Mouse (Mus musculus) kidney, postnatal 0 days (tissue): ENCODE measurements around the gene Tpst1. TPM values are rescaled to one million over a fixed set of nuclear protein-coding genes. Genes with fewer than 3 reads are reported as not detected.

Source experiments
- ATAC-seq: fragments of 200-750 bp; cut with Nextera tagmentation; replicated peaks from 2 replicates; pipeline ENCODE4 v1.8.0; 2017; ENCODE audit warnings: low read depth, moderate number of reproducible peaks, moderate TSS enrichment, moderate library complexity; ENCODE audit not compliant: low FRiP score
- DNase-seq: peaks from one replicate; pipeline ENCODE4 v3.0.0-alpha.2; 2016; ENCODE audit warnings: low spot score
- H3K27ac ChIP-seq: fragments of 300-500 bp; sonication (generic); 2 replicates; pipeline ENCODE4 v1.5.1; 2014; ENCODE audit warnings: mild to moderate bottlenecking
- H3K27me3 ChIP-seq: fragments of 300-500 bp; sonication (generic); 2 replicates; pipeline ENCODE4 v1.6.1; 2014; ENCODE audit warnings: low read length, mixed read lengths; ENCODE audit not compliant: insufficient read depth
- H3K36me3 ChIP-seq: fragments of 300-500 bp; sonication (generic); 2 replicates; pipeline ENCODE4 v1.6.1; 2014; ENCODE audit warnings: low read length, mixed read lengths; ENCODE audit not compliant: insufficient read depth
- H3K4me1 ChIP-seq: fragments of 300-500 bp; sonication (generic); replicated peaks from 2 replicates; pipeline ENCODE4 v1.6.1; 2014; ENCODE audit warnings: antibody characterized with exemption, low read length, mixed read lengths; ENCODE audit not compliant: insufficient read depth
- H3K4me2 ChIP-seq: fragments of 300-500 bp; sonication (generic); 2 replicates; pipeline ENCODE4 v1.6.1; 2014; ENCODE audit warnings: mild to moderate bottlenecking, low read length, moderate library complexity, mixed read lengths
- H3K4me3 ChIP-seq: fragments of 300-500 bp; sonication (generic); replicated peaks from 2 replicates; pipeline ENCODE4 v1.5.1; 2014; ENCODE audit warnings: low read depth, low read length
- H3K9ac ChIP-seq: fragments of 300-500 bp; sonication (generic); 2 replicates; pipeline ENCODE4 v1.6.1; 2014; ENCODE audit warnings: low read depth, low read length
- H3K9me3 ChIP-seq: fragments of 300-500 bp; sonication (generic); replicated peaks from 2 replicates; pipeline ENCODE4 v1.6.1; 2016; ENCODE audit warnings: low read length, inconsistent platforms, mixed read lengths
- CTCF ChIP-seq: IDR thresholded peaks from 2 replicates; pipeline ENCODE4 v1.5.1; 2016; ENCODE audit warnings: antibody characterized with exemption, low read depth, mild to moderate bottlenecking, moderate library complexity
- WGBS: fragments of 180-500 bp; shearing (Covaris S2); extraction: QIAGEN DNeasy Blood & Tissue Kit; methylation state at CpG from one replicate; pipeline ENCODE4 v1.1.7; 2014; 5-methylcytosine and 5-hydroxymethylcytosine counted together
- polyA plus RNA-seq: library from polyadenylated mRNA; unstranded; fragments of >200 nt; fragmentation: Nextera tagmentation; extraction: Ambion mirVana; gene quantifications from 2 replicates; pipeline ENCODE4 v1.2.1, GENCODE M21; 2015

Tpst1 gene
- polyA plus RNA-seq, 1 experiment from 2014 or later, result 66.5 TPM

DNA sequence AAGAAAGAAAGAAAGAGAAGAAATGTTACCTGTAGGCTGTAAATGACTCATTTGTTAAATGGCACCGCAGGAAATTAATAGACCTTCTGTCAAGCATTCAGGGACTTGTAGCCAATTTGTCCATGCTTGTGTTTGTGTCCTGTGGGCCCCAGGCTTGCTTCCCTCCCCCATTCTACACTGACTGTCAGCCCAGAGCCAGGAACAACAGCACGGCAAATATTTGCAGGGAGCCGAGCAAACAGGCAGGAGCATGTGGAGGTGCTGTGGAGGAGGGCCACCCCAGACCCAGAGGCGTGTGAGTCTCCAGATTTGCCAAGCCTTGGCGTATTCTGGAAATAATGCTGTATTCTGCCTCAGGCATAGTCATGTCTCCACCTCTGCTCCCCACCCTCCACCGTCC, 1.4 kb downstream of the Tpst1 start:
- ATAC-seq (no peak), DNase-seq (no peak)
- no peaks in the 10 kb centered on the region for H3K36me3 ChIP-seq
- 69% methylated on average over 6 of the region's 6 CpGs for WGBS
- no peak overlapping the region for H3K27ac ChIP-seq
- TF ChIP-seq CTCF, result no peak
- no peak overlapping the region for H3K9ac ChIP-seq
- no peaks in the 10 kb centered on the region for H3K27me3 ChIP-seq
- H3K4me3 ChIP-seq, result no peak overlapping the region
- no peak overlapping the region for H3K4me2 ChIP-seq
- H3K4me1 ChIP-seq, result no peaks in the 10 kb centered on the region
- no peaks in the 10 kb centered on the region for H3K9me3 ChIP-seq

GRCm38 (mm10) chr5:130076396-130076795, 3.3 kb downstream of the Tpst1 start:
- Histone ChIP-seq H3K9ac (no peak overlapping the region), H3K4me3 (no peak overlapping the region), H3K27ac (no peak overlapping the region), H3K27me3 (no peaks in the 10 kb centered on the region), H3K4me2 (no peak overlapping the region), H3K9me3 (0 out of 2 replicates have a peak, but pooled peaks cover under 1% of the 10 kb centered on the region), H3K36me3 (no peaks in the 10 kb centered on the region), H3K4me1 (no peaks in the 10 kb centered on the region)
- DNase-seq (no peak), ATAC-seq (no peak)
- WGBS, result 58% methylated on average over 6 of the region's 6 CpGs
- TF ChIP-seq CTCF, result no peak

DNA sequence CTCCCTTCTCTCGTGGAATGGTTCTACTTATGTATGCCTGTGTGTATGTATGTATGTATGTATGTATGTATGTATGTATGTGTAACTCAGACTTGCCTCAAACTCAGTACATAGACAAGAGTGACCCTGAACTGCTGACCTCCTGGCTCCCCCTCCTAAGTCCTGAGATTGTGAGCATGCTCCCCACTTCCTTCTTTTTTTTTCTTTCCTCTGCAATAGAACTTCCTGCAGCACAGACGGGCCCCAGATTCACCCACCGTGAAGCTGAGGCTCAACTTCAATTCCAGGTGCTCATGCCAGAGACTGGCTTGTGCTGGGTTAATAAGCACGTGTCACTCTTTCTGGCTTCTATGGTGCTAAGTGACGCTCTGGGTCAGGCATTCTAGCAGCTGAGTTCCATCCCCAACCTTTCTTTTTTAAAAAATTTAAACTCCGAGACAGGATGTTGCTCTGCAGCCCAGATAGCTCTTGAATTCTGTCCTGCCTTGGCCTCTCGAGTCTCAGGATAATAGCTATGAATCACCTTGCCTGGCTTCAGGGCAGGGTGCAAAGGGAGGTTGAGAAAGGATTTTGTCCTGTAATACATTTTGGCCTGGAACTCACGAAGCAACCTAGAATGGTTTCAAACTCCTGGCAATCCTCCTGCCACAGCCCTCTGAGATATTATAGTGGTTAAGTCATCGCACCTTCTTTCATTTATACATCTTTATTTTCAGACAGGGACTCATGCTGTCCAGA, 5.1 kb downstream of the Tpst1 start:
- no peak for ATAC-seq
- Histone ChIP-seq H3K36me3 (no peaks in the 10 kb centered on the region), H3K4me2 (no peak overlapping the region), H3K9me3 (0 out of 2 replicates have a peak, but pooled peaks cover 4% of the 10 kb centered on the region), H3K9ac (no peak overlapping the region), H3K27me3 (no peaks in the 10 kb centered on the region), H3K27ac (no peak overlapping the region), H3K4me1 (no peaks in the 10 kb centered on the region), H3K4me3 (no peak overlapping the region)
- TF ChIP-seq CTCF, result no peak
- DNase-seq, result no peak
- 52% methylated on average over 9 of the region's 9 CpGs for WGBS

GRCm38 (mm10) chr5:130078834-130079156, 5.7 kb downstream of the Tpst1 start:
- Histone ChIP-seq H3K36me3 (no peaks in the 10 kb centered on the region), H3K4me2 (peak overlapping the region; percentile 90), H3K9ac (peak overlapping the region; percentile 81; the same call in 1 of the 2 replicates), H3K4me1 (no peaks in the 10 kb centered on the region), H3K9me3 (0 out of 2 replicates have a peak, but pooled peaks cover 4% of the 10 kb centered on the region), H3K27me3 (no peaks in the 10 kb centered on the region), H3K4me3 (peak overlapping the region; percentile 64), H3K27ac (peak overlapping the region; percentile 21; the same call in 1 of the 2 replicates)
- TF ChIP-seq CTCF, result no peak
- ATAC-seq (0 out of 2 replicates have a peak, but pooled peaks have one; percentile 1), DNase-seq (no peak)
- 38% methylated on average over 6 of the region's 6 CpGs for WGBS

- DNase-seq, result peak; percentile 93
- no peak for TF ChIP-seq CTCF
- ATAC-seq, result peak; percentile 94
- H3K36me3 ChIP-seq, result no peaks in the 10 kb centered on the region
- H3K9me3 ChIP-seq, result 0 out of 2 replicates have a peak, but pooled peaks cover 4% of the 10 kb centered on the region
- no peaks in the 10 kb centered on the region for H3K4me1 ChIP-seq
- H3K4me3 ChIP-seq, result peak overlapping the region; percentile 64
- peak overlapping the region; percentile 81 for H3K9ac ChIP-seq
- no peaks in the 10 kb centered on the region for H3K27me3 ChIP-seq
- 1% methylated on average over 77 of the region's 86 CpGs for WGBS
- H3K27ac ChIP-seq, result peak overlapping the region; percentile 61; the same call in 1 of the 2 replicates
- H3K4me2 ChIP-seq, result peak overlapping the region; percentile 90
These were observed 6.3 kb downstream of the Tpst1 start for GRCm38 (mm10) chr5:130079202-130080050.

DNA sequence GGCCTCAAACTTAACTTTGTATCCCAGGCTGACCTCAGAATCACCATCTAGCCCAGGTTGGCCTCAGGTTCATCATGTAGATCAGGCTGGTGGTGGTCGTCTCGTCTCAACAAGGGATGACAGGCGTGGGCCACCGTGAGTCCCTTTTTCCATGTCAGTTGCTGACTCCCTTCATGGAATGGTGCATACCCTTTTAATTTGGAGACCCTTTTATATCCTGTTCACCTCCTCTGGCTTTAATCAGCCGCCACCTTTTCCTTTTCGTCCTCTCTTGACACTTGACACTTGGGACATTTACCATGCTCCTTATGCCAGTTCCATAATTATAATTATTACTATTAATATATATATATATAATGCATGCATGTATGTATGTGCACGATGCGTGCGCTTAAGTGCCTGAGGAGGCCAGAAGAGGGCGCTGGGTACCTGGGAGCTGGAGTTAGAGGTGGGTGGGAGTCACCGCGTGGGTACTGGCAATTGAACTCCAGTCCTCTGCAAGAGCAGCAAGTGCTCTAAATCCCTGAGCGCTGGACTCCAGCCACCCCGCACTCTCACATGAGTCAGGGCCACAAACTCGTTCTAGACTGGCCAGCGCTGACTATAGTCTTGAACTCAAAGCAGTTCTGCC, 7.0 kb downstream of the Tpst1 start:
- DNase-seq, result no peak
- 76% methylated on average over 16 of the region's 16 CpGs for WGBS
- TF ChIP-seq CTCF, result peak; percentile 39
- Histone ChIP-seq H3K9me3 (0 out of 2 replicates have a peak, but pooled peaks cover 4% of the 10 kb centered on the region), H3K4me2 (peak overlapping the region; percentile 90), H3K4me3 (peak overlapping the region; percentile 64), H3K9ac (peak overlapping the region; percentile 81), H3K4me1 (no peaks in the 10 kb centered on the region), H3K27ac (no peak overlapping the region; the same call in 1 of the 2 replicates), H3K36me3 (no peaks in the 10 kb centered on the region), H3K27me3 (no peaks in the 10 kb centered on the region)
- ATAC-seq, result no peak
